Mouse (Mus musculus) liver, adult 2 months (tissue): ENCODE data around the gene Lrrc8a.

Source experiments
- CTCF ChIP-seq: fragments of 200-500 bp; IDR thresholded peaks from 2 replicates; pipeline ENCODE4 v1.5.1; 2011; ENCODE audit warnings: low read depth, low read length, control low read depth
- POLR2A ChIP-seq: fragments of 200-500 bp; IDR thresholded peaks from 2 replicates; pipeline ENCODE4 v1.6.1; 2011; ENCODE audit warnings: low read length, control low read depth; ENCODE audit not compliant: insufficient read depth; ENCODE audit errors: extremely low read depth

DNA sequence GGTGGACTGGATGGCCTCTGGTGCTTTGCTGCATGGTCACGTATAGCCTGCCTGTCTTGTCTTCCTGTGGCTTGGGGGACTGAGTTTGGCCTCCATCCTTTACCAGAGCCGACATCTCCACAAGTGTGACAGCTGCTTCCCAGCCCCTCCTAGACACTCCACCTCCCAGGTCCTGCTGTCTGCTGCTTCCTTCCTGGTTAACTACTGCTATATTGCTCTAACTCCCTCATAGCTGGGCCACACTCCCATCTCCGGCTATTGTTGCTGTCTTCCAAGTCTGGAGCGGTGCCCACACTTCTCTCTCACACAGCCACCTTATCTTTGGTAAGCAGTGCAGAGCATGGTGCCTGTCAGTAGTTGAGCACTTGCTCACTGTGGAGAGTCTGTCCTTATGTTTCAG lies 2.3 kb downstream of the Lrrc8a start:
- TF ChIP-seq CTCF (no peak), POLR2A (no peak)
